Mouse (Mus musculus) brain, adult 10 weeks (tissue): ENCODE data around the gene Olfr76. TPM values are rescaled to one million over a fixed set of nuclear protein-coding genes. Genes with fewer than 3 reads are reported as not detected.

Source experiments
- polyA plus RNA-seq: library from polyadenylated mRNA; stranded (reverse); fragments of 350-450 nt; fragmentation: Illumina TruSeq; extraction: RNeasy Lipid Tissue Mini Kit (QIAGEN cat#74804); gene quantifications from one replicate; pipeline ENCODE4 v1.2.3, GENCODE M21; 2015; ENCODE audit warnings: low read depth, low replicate concordance

The Olfr76 gene
- not detected for polyA plus RNA-seq

DNA sequence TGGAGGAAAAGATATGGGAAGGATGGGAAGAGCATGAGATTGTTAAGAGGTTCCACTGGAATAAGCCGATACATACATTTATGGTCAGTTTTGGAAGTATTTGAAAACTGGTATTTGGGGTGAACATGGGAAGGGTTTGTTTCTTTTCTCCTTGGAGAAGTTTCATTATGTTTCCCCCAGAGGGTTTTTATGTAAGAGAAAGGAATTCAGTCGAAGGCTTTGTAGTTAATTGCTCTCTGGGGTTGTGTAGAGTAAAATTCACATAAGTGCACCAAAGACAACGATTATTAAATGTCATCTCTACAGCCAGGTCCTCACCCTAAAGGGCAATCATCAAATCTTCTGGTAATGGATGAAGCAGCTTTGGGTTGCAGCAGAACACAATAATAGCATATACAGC is at the start of gene Olfr76:
Gene Olfr76, minus strand, starts transcription at position 101 of the 400 bp plus-strand sequence.

DNA sequence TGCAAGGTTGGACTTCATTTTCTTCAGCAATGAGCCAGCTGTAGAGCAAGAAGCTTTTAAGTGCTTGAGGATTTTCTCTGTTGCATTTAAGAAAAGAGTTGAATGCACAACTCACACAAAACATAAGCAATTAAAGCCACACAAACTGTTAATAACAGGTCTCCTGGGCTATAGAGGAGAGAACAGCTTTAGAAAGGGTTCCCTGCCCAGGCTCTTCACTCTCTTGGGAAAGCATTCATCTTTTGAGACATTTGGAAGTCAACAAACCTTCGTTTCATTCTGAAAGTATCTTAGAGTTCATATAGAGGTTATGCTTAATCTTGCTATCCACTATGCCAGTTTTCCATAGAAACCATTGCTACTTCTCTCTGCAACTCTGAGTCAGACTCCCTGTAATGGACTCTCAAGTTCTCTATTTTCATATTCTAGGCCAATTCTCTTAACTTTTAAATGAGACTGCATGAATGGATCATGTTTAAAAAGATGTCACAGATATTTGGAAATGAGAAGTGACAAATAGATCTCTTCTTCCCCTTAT is 47.1 kb upstream of the Olfr76 start, which contains the start of gene Olfr1555-ps1:
Gene Olfr1555-ps1, minus strand, starts transcription at position 51 of the 538 bp plus-strand sequence.

DNA sequence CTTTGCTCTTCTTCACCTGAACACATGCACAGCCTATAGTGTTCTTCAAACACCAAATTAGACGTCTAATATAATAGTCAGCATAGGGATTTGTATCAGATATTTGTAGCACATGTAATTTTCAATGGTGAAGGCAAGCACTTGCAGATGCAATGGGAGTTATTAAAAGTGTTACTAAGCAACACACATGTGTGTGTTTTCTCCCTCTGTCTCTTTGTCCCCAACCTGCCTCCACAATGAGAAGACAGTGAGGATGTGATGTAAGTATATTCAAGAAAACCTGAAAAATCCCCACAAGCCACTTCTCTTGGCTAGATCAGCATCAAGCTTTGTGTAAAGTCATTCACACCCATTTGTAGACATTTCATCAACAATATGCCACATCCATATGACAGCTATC is 7.2 kb downstream of the Olfr76 start, which contains the start of gene Olfr1428:
Gene Olfr1428, minus strand, starts transcription at position 101 of the 400 bp plus-strand sequence.

DNA sequence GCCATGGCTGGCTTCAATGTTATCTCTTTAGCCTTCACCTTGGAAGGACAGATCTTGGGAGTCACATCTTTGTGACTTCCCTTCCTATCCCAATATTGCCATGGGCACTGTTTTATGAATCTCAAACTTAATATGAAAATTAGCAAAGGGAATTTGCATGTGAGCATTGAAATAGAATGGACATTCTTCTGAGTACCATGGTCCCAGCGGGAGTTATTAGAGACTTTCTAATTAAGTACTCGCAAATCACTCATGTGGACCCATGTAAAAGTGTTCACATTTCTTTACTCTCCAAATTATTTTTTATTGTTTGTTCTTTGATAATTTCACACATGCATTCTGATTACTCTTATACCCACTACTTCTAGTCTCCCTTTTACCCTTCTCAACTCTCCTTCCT is 19.8 kb downstream of the Olfr76 start, which contains the start of gene Olfr1427:
Gene Olfr1427, minus strand, starts transcription at position 101 of the 400 bp plus-strand sequence.

DNA sequence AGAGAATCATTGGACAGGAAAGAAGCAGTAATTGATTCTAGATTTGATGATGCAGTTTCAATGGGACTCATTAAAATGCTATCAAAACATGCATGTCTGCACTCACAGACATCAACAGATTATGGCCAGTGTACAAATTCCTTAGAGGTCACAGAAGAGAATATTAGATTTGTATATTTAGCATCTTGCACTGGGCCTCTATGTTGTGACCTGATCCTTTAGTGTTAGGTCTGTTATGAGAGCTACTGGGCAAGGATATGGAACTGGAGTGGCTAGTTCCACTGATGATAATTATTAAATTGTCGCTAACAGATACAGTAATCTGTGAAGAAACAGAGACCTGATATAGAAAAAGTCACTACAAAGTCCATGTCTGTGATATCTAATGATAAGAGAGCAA is 31.1 kb downstream of the Olfr76 start, which contains the start of gene Olfr1426:
Gene Olfr1426, minus strand, starts transcription at position 101 of the 400 bp plus-strand sequence.

DNA sequence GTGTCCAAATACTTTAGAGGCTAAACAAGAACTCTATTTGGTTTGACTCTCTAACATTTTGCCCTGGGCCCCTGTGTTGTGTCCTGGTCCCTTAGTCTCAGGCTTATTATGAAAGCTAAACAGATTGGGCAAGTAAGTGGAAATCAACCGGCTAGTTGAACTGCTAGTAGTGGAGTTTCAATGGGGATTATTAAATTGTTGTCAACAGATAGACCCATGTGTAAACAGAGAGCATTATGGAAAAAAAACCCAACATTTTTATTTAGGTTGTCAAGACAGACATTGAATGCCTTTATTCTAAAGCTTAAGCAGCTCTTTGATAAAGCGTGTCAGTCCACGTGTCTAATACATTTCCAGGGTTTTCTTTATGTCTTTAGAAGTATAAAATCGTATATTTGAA is 45.4 kb downstream of the Olfr76 start, which contains the start of gene Olfr1425:
Gene Olfr1425, minus strand, starts transcription at position 101 of the 400 bp plus-strand sequence.

Other genes starting within 250 kb of the Olfr76 start
- gene Olfr1419, start 248.1 kb downstream of the Olfr76 start, polyA plus RNA-seq, result not detected
- gene Olfr1420, start 236.6 kb downstream of the Olfr76 start, polyA plus RNA-seq, result not detected
- gene Patl1, start 210.8 kb downstream of the Olfr76 start, polyA plus RNA-seq, result 13.3 TPM
- 35.7 TPM for gene Osbp, start 157.3 kb downstream of the Olfr76 start, polyA plus RNA-seq
- gene Olfr1423, start 81.9 kb downstream of the Olfr76 start, polyA plus RNA-seq, result not detected
- gene Olfr1424, start 60.5 kb downstream of the Olfr76 start, polyA plus RNA-seq, result not detected
- gene Olfr1425, start 45.5 kb downstream of the Olfr76 start, polyA plus RNA-seq, result not detected
- not detected for gene Olfr1426, start 31.2 kb downstream of the Olfr76 start, polyA plus RNA-seq
- gene Olfr1427, start 19.9 kb downstream of the Olfr76 start, polyA plus RNA-seq, result not detected
- gene Olfr1428, start 7.3 kb downstream of the Olfr76 start, polyA plus RNA-seq, result not detected
- gene Olfr1555-ps1, start 46.9 kb upstream of the Olfr76 start, polyA plus RNA-seq, result not detected
- gene Olfr1431, start 77.4 kb upstream of the Olfr76 start, polyA plus RNA-seq, result not detected
- not detected for gene Olfr1432, start 109.4 kb upstream of the Olfr76 start, polyA plus RNA-seq
- gene Olfr262, start 118.5 kb upstream of the Olfr76 start, polyA plus RNA-seq, result not detected
- not detected for gene Olfr235, start 137.8 kb upstream of the Olfr76 start, polyA plus RNA-seq
- gene Olfr1434, start 156.7 kb upstream of the Olfr76 start, polyA plus RNA-seq, result not detected
- not detected for gene Olfr1436, start 175.9 kb upstream of the Olfr76 start, polyA plus RNA-seq
- gene Olfr1437, start 201.9 kb upstream of the Olfr76 start, polyA plus RNA-seq, result not detected
- not detected for gene Olfr1438-ps1, start 212.7 kb upstream of the Olfr76 start, polyA plus RNA-seq